Mouse (Mus musculus): ENCODE data around the gene Lipe.

GRCm38 (mm10) chr7:25392851-25393250 lies 5.7 kb downstream of the Lipe start:
- TF ChIP-seq CTCF (IDR thresholded peaks at IDR 0.05) = no peak
- TF ChIP-seq EP300 (IDR thresholded peaks at IDR 0.05) = no peak

Data from lung, postnatal 0 days (tissue).